Mouse (Mus musculus): ENCODE measurements at regions not wholly inside any gene's neighbourhood (a gene's known extent, or its start where the extent isn't known, plus 50 kb on each side); places are given as distances from the start of the nearest gene placed in this dataset.

GRCm38 (mm10) chr12:110183473-110183872, 95.4 kb upstream of the Dio3 start:
- DNase-seq (ENCODE audit: low spot score): no peak

GRCm38 (mm10) chr12:110185399-110185798, 93.5 kb upstream of the Dio3 start:
- no peak for DNase-seq (ENCODE audit: low spot score)

- DNase-seq (ENCODE audit: low spot score): no peak
Observed at GRCm38 (mm10) chr12:110186381-110186780, 92.5 kb upstream of the Dio3 start.

- no peak for DNase-seq (ENCODE audit: low spot score)
Observed at GRCm38 (mm10) chr12:110186911-110187245, 92.0 kb upstream of the Dio3 start.

GRCm38 (mm10) chr12:110187246-110188135, 91.4 kb upstream of the Dio3 start:
- DNase-seq (ENCODE audit: low spot score): no peak

- no peak for DNase-seq (ENCODE audit: low spot score)
Observed at GRCm38 (mm10) chr12:110188136-110188631, 90.7 kb upstream of the Dio3 start.

- DNase-seq (ENCODE audit: low spot score): no peak
Observed at GRCm38 (mm10) chr12:110188641-110189328, 90.1 kb upstream of the Dio3 start.

GRCm38 (mm10) chr12:110189329-110189642, 89.6 kb upstream of the Dio3 start:
- DNase-seq (ENCODE audit: low spot score): no peak

- DNase-seq (ENCODE audit: low spot score): no peak
Observed at GRCm38 (mm10) chr12:110192186-110192585, 86.7 kb upstream of the Dio3 start.

GRCm38 (mm10) chr12:110197366-110197765, 81.5 kb upstream of the Dio3 start:
- DNase-seq (ENCODE audit: low spot score): no peak

GRCm38 (mm10) chr12:110200471-110200870, 78.4 kb upstream of the Dio3 start:
- no peak for DNase-seq (ENCODE audit: low spot score)

GRCm38 (mm10) chr12:110200887-110201286, 78.0 kb upstream of the Dio3 start:
- DNase-seq (ENCODE audit: low spot score): no peak

GRCm38 (mm10) chr12:110203271-110204014, 75.4 kb upstream of the Dio3 start:
- peak; percentile 61 for DNase-seq (ENCODE audit: low spot score)

- no peak for DNase-seq (ENCODE audit: low spot score)
Observed at GRCm38 (mm10) chr12:110204246-110204989, 74.5 kb upstream of the Dio3 start.

GRCm38 (mm10) chr12:110206271-110206670, 72.6 kb upstream of the Dio3 start:
- DNase-seq (ENCODE audit: low spot score): no peak

GRCm38 (mm10) chr12:110206812-110207211, 72.1 kb upstream of the Dio3 start:
- no peak for DNase-seq (ENCODE audit: low spot score)

- no peak for DNase-seq (ENCODE audit: low spot score)
Observed at GRCm38 (mm10) chr12:110207246-110207852, 71.5 kb upstream of the Dio3 start.

- DNase-seq (ENCODE audit: low spot score): no peak
Observed at GRCm38 (mm10) chr12:110212716-110213115, 66.2 kb upstream of the Dio3 start.

- DNase-seq (ENCODE audit: low spot score): peak; percentile 24
Observed at GRCm38 (mm10) chr12:110214833-110215232, 64.0 kb upstream of the Dio3 start.

GRCm38 (mm10) chr12:110215311-110215710, 63.6 kb upstream of the Dio3 start:
- DNase-seq (ENCODE audit: low spot score): no peak

GRCm38 (mm10) chr12:110219750-110220149, 59.1 kb upstream of the Dio3 start:
- no peak for DNase-seq (ENCODE audit: low spot score)

- no peak for DNase-seq (ENCODE audit: low spot score)
Observed at GRCm38 (mm10) chr12:110220516-110220915, 58.4 kb upstream of the Dio3 start.
